Mouse (Mus musculus): ENCODE measurements around the gene Ccdc62. TPM values are rescaled to one million over a fixed set of nuclear protein-coding genes. Genes with fewer than 3 reads are reported as not detected.

Ccdc62 gene
- polyA plus RNA-seq (2017; shearing (Covaris generic)): 3.6 TPM

DNA sequence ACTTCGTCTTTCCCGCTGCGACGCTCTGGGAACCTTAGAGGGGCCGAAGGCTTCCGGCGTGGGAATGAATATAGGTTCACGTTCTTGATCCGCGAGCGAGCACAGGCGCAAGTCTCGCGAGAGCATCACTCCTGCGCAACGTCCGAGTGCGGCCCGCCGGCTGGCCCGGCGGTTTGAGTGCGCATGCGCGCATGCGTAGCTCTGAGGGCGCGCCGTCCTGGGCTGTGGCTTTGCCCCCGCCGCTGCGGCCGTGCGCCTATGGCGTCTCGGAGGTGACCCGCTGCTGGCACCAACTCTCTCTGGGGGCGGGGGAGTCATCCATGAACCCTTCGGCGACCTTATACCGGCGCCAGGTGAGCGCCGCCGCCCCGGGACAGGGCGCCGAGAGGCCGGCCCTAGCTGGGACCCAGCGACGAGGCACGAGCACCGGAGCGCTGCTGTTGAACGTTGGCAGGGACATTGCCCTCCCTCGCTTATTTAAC lies at the start of gene Ccdc62:
Gene Ccdc62, plus strand, starts transcription at position 172 of the 482 bp plus-strand sequence.

DNA sequence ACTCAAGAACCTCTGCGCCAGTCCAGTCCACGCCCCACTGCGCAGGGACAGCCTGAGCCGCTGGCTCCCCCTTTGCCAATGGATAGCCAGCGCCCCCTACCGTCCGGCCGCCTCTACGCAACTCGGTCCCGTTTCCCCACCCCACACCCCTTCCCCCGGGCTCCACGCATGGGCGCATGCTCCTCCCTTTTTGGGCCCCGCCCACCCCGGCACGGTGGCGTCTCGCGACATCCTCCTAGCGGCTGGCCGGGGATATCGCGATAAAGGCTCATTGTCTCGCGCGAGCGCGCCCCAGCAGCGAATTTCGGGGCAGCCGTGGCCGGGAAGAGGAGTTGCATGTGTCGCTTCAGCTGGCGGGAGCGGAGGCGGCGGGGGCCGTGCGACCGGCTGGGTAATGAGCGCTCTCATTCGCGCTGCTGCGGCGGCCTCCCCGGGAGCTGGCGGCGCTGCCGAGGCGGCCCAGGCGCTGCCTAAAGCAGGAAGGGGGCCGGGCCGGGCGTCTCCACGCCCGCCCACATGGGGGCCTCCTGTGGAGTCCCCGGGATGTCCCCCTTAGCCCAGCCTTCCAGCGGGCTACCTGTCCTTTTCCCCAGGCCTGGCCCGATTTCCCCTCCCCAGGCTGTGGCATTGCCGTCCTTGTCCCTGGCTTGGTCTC lies 23.4 kb upstream of the Ccdc62 start, which contains the start of gene Denr:
Gene Denr, plus strand, starts transcription at position 200 of the 655 bp plus-strand sequence.

DNA sequence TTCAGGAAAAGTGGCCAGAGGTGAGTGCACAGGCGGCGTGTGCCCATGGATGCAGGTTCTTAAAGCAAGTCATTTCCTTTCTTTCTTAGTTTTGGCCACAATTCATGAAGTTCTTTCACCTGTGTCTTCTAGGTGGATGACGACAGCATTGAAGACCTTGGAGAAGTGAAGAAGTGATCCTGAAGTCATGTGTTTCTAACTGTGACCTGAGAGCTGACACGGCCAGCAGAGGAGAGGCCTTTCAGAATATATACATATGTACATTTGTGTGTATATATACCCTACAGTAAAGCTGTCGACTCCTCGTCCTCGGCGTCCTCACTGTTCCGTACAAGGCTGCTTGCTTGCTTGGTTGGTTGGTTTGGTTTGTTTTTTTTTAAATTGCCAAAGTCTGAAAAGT lies 3.4 kb upstream of the Ccdc62 start, which contains the start of gene Gm43518:
Gene Gm43518, plus strand, starts transcription at position 301 of the 400 bp plus-strand sequence.

DNA sequence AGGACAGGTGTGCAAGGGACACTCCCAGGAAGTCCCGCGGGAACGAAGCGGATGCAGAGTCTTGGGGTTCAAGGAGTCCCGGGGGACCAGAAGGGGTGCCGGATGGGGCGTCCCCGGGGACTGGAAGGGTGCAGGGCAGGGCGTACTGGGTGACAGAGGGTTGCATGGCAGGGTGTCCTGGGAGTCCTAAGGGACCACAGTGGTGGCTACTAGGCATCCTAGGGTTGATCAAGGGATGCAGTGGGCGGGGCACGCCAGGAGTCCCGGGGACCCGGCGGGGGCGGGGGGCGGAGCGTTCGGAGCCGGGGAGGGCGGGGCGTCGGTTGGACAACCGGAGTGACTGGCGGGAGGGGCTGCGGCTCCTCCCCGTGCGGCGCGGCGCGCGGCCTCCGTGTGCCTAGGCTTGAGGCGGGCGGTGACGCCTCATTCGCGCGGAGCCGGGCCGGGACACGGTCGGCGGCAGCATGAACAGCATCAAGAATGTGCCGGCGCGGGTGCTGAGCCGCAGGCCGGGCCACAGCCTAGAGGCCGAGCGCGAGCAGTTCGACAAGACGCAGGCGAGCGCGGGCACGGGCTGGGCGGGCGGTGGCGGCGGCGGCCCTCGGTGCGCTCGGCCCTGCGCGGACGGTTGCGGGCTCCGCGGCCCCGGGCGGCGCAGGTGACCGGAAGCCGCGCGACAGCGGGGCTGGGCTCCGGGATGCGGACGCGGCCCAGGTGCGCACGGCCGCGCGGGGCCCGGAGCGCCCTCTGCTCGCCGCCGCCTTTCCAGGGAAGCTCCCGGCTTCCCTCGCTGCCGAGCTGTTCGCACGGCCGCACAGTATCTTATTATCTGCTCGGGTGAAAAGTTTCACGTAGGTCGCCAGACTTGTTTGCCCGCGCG lies 43.1 kb downstream of the Ccdc62 start, which contains the start of gene Hip1r:
Gene Hip1r, plus strand, starts transcription at position 330 of the 880 bp plus-strand sequence.

Other genes with a start within 250 kb of the Ccdc62 start
- 147 TPM for gene Clip1, start 246.1 kb upstream of the Ccdc62 start, polyA plus RNA-seq (2017; shearing (Covaris generic))
- gene Zcchc8, start 209.6 kb upstream of the Ccdc62 start, polyA plus RNA-seq (2017; shearing (Covaris generic)): 65.1 TPM
- gene Rsrc2, start 181.3 kb upstream of the Ccdc62 start, polyA plus RNA-seq (2017; shearing (Covaris generic)): 290 TPM
- 4.0 TPM for gene Kntc1, start 181.0 kb upstream of the Ccdc62 start, polyA plus RNA-seq (2017; shearing (Covaris generic))
- gene Hcar2, start 65.2 kb upstream of the Ccdc62 start, polyA plus RNA-seq (2017; shearing (Covaris generic)): 0.26 TPM
- not detected for gene Hcar1, start 50.7 kb upstream of the Ccdc62 start, polyA plus RNA-seq (2017; shearing (Covaris generic))
- gene Denr, start 23.5 kb upstream of the Ccdc62 start, polyA plus RNA-seq (2017; shearing (Covaris generic)): 64.7 TPM
- 3.1 TPM for gene Gm43518, start 3.3 kb upstream of the Ccdc62 start, polyA plus RNA-seq (2017; shearing (Covaris generic))
- 102 TPM for gene Hip1r, start 42.9 kb downstream of the Ccdc62 start, polyA plus RNA-seq (2017; shearing (Covaris generic))
- 3,656 TPM for gene Vps37b, start 101.6 kb downstream of the Ccdc62 start, polyA plus RNA-seq (2017; shearing (Covaris generic))
- gene Abcb9, start 165.1 kb downstream of the Ccdc62 start, polyA plus RNA-seq (2017; shearing (Covaris generic)): 92.3 TPM
- gene Ogfod2, start 181.6 kb downstream of the Ccdc62 start, polyA plus RNA-seq (2017; shearing (Covaris generic)): 40.9 TPM
- gene Arl6ip4, start 185.4 kb downstream of the Ccdc62 start, polyA plus RNA-seq (2017; shearing (Covaris generic)): 46.0 TPM

Data from effector memory CD4-positive, alpha-beta T cell, adult 7 months (primary cell).